Comparison of ENCODE assay signal across 15 mouse cellular contexts in genomic region chr1:156748435-156749005, GRCm38 (mm10). TPM values are rescaled to one million over a fixed set of nuclear protein-coding genes. Genes with fewer than 3 reads are reported as not detected.
A peak's percentile ranks its signal among the peaks of the same experiment; 100 is the strongest.
DNase-seq lines count a peak whose midpoint lies in the region; ATAC-seq and TF ChIP-seq lines count a peak whose summit lies in the region.
"Had no signal": no experiment of that assay in that cellular context is flagged by ENCODE, and none has a peak within 500 bp of the region (broad histone marks: within the 10 kb centered on the region; RNA-seq: fewer than 3 reads in every experiment).

No protein-coding gene starts in this region.

- peak overlapping the region; percentile 2 to 45; a peak in 2 of 4 replicates for H3K4me3 ChIP-seq in ES-E14 (ENCODE audit: insufficient read depth in 1 of 2, low read depth in 1 of 2, low read length in 2 of 2, poor library complexity in 1 of 2, severe bottlenecking in 1 of 2)
- H3K4me3 ChIP-seq in forebrain, embryonic 16.5 days (replicated peaks; ENCODE audit: low read length): no peak overlapping the region
- no peak overlapping the region for H3K4me3 ChIP-seq in liver, embryonic 13.5 days (replicated peaks)
- H3K4me3 ChIP-seq: left cerebral cortex, adult 2 months; neural tube, embryonic 13.5 days had no signal

- 54% methylated on average over 16 of the region's 16 CpGs for WGBS in forebrain, embryonic 16.5 days
- WGBS in liver, embryonic 13.5 days (ENCODE audit: insufficient replicate concordance): 75% methylated on average over 16 of the region's 16 CpGs

- H3K27me3 ChIP-seq in forebrain, embryonic 16.5 days (replicated peaks; ENCODE audit: control insufficient read depth, insufficient read depth, low read length): no peaks in the 10 kb centered on the region
- no peaks in the 10 kb centered on the region for H3K27me3 ChIP-seq in liver, embryonic 13.5 days

- H3K9me3 ChIP-seq in ES-E14 (ENCODE audit: control insufficient read depth, insufficient read depth, low read depth, low read length): no peaks in the 10 kb centered on the region
- no peaks in the 10 kb centered on the region for H3K9me3 ChIP-seq in forebrain, embryonic 16.5 days (ENCODE audit: control insufficient read depth, low read length)
- no peaks in the 10 kb centered on the region for H3K9me3 ChIP-seq in liver, embryonic 13.5 days (replicated peaks)
- H3K9me3 ChIP-seq: neural tube, embryonic 13.5 days had no signal

- no peaks in the 10 kb centered on the region for H3K36me3 ChIP-seq in ES-E14 (ENCODE audit: control insufficient read depth, insufficient read depth, low read length, poor library complexity, severe bottlenecking)
- H3K36me3 ChIP-seq in forebrain, embryonic 16.5 days (ENCODE audit: control insufficient read depth, insufficient read depth): no peaks in the 10 kb centered on the region
- no peaks in the 10 kb centered on the region for H3K36me3 ChIP-seq in liver, embryonic 13.5 days
- H3K36me3 ChIP-seq: neural tube, embryonic 13.5 days had no signal

- in situ Hi-C loops in ES-E14 (cut with MboI; ENCODE audit: low sequenced_read_pairs in 2 of 2, unreplicated experiment in 2 of 2): loop anchor here in 1 of 2 experiments (10.0 kb wide), 1 partner anchor 326 kb away; no protein-coding TSS in a partner anchor

- no peak overlapping the region for H3K9ac ChIP-seq in ES-E14 (ENCODE audit: insufficient read depth, low read depth, low read length, poor library complexity, severe bottlenecking)
- H3K9ac ChIP-seq in forebrain, embryonic 16.5 days (replicated peaks; ENCODE audit: low read depth, low read length): no peak overlapping the region
- H3K9ac ChIP-seq in liver, embryonic 13.5 days: peak overlapping the region; percentile 18
- H3K9ac ChIP-seq: lung, embryonic 14.5 days; neural tube, embryonic 13.5 days had no signal

- DNase-seq in layer of hippocampus, adult 9-11 months: peak; percentile 25
- DNase-seq in layer of hippocampus, adult 9-10 months (ENCODE audit: low spot score): no peak
- no peak for DNase-seq in ES-E14 (ENCODE audit: low read depth, low spot score)
- no peak for DNase-seq in liver, embryonic 13.5 days
- DNase-seq in heart, adult 18-20 months: no peak
- DNase-seq: adrenal gland, postnatal 14 days; cerebellum, adult 11-12 months; heart, adult 11 months; heart, postnatal 36 days; lung, embryonic 14.5 days; thymus, postnatal 14 days had no signal

- H3K4me1 ChIP-seq in ES-E14 (ENCODE audit: control insufficient read depth in 2 of 2, insufficient read depth in 2 of 2, low read length in 2 of 2, poor library complexity in 1 of 2): peaks cover 0 to 1% of the 10 kb centered on the region in 2 experiments; a peak in 2 of 4 replicates
- H3K4me1 ChIP-seq in forebrain, embryonic 16.5 days (replicated peaks; ENCODE audit: control insufficient read depth, insufficient read depth, low read length): peaks cover 7% of the 10 kb centered on the region; the same call in 1 of the 2 replicates
- peaks cover 94% of the 10 kb centered on the region for H3K4me1 ChIP-seq in liver, embryonic 13.5 days (replicated peaks)

- ATAC-seq in forebrain, embryonic 16.5 days: peak; percentile 79
- ATAC-seq in liver, embryonic 13.5 days (ENCODE audit: low read depth): no peak
- ATAC-seq in megakaryocyte, adult 5-6 weeks (ENCODE audit: poor library complexity, severe bottlenecking): no peak

- H3K4me2 ChIP-seq in forebrain, embryonic 16.5 days (ENCODE audit: low read length): no peak overlapping the region
- H3K4me2 ChIP-seq in liver, embryonic 13.5 days: no peak overlapping the region
- H3K4me2 ChIP-seq: lung, embryonic 14.5 days; neural tube, embryonic 13.5 days had no signal

- H3K27ac ChIP-seq in ES-E14 (ENCODE audit: insufficient read depth, low read depth, low read length, poor library complexity, severe bottlenecking): no peak overlapping the region
- peak overlapping the region; percentile 41; the same call in 1 of the 2 replicates for H3K27ac ChIP-seq in forebrain, embryonic 16.5 days (ENCODE audit: low read length)
- H3K27ac ChIP-seq in liver, embryonic 13.5 days: peak overlapping the region; percentile 67
- H3K27ac ChIP-seq: left cerebral cortex, adult 2 months; neural tube, embryonic 13.5 days had no signal

TF ChIP-seq in ES-E14, 5 proteins besides CTCF, POLR2A, EP300 and RAD21:
- TF ChIP-seq CHD2 (IDR thresholded peaks at IDR 0.05; ENCODE audit: low read depth, low read length): no peak
- TF ChIP-seq ZC3H11A (IDR thresholded peaks at IDR 0.05; ENCODE audit: borderline replicate concordance, low read depth, low read length): no peak
- no peak for TF ChIP-seq MAFK (IDR thresholded peaks at IDR 0.05; ENCODE audit: insufficient read depth, low read depth, low read length)
- no peak for TF ChIP-seq HCFC1 (IDR thresholded peaks at IDR 0.05; ENCODE audit: borderline replicate concordance, insufficient read depth, low read length)
- TF ChIP-seq ZNF384 (IDR thresholded peaks at IDR 0.05; ENCODE audit: low read depth, low read length): no peak

RNA-seq across cellular contexts. Expression of gene Fam20b, which starts 29.6 kb away (rescaled TPM):
- total RNA-seq in ES-E14 (2012; rRNA removed): 20.1 and 22.2 TPM in 2 replicates
- polyA plus RNA-seq in forebrain, embryonic 16.5 days (2015; fragmentation: Nextera tagmentation; extraction: Ambion mirVana): 27.2 and 27.6 TPM in 2 replicates
- polyA plus RNA-seq in liver, embryonic 13.5 days (2015; fragmentation: Nextera tagmentation; extraction: Ambion mirVana): 10.0 and 12.0 TPM in 2 replicates
- total RNA-seq in heart, adult 18-20 months (2021): 10 to 100 TPM; 59.9 to 61.3 TPM
- 14.7 and 15.7 TPM in 2 replicates for total RNA-seq in megakaryocyte, adult 5-6 weeks (2015)
- total RNA-seq in megakaryocyte, adult 5-6 weeks (2017): 37.9 and 41.6 TPM in 2 replicates

Comparison
In these comparisons a context has a peak if more than half of its experiments do, and no peak if none do; other contexts are left out.
1. H3K4me3 ChIP-seq: peak in ES-E14 (2 of 2); none in forebrain, embryonic 16.5 days (single experiment) and liver, embryonic 13.5 days (single experiment).